Mouse (Mus musculus): ENCODE results near the gene Kif1bp.
"Not testable (repeated sequence)": the region's sequence is repeated elsewhere in the genome, so short reads cannot be mapped to it uniquely, and the experiment has no call there.

Gene Kif1bp

GRCm38 (mm10) chr10:62509032-62509656, 69.1 kb downstream of the Kif1bp start:
- DNase-seq (ENCODE audit: low read depth), result peak; percentile 35

- peak; percentile 49 for DNase-seq (ENCODE audit: low read depth)
These were observed 69.8 kb downstream of the Kif1bp start for GRCm38 (mm10) chr10:62508459-62508858.

- peak; percentile 92 for DNase-seq (ENCODE audit: low read depth)
These were observed 70.5 kb downstream of the Kif1bp start for GRCm38 (mm10) chr10:62507591-62508308.

- DNase-seq (ENCODE audit: low read depth), result peak; percentile 69
These were observed 71.2 kb downstream of the Kif1bp start for GRCm38 (mm10) chr10:62507071-62507470.

GRCm38 (mm10) chr10:62506019-62506556, 72.2 kb downstream of the Kif1bp start:
- peak; percentile 91 for DNase-seq (ENCODE audit: low read depth)

- DNase-seq (ENCODE audit: low read depth), result peak; percentile 68
These were observed 72.9 kb downstream of the Kif1bp start for GRCm38 (mm10) chr10:62505224-62505983.

- peak; percentile 42 for DNase-seq (ENCODE audit: low read depth)
These were observed 74.2 kb downstream of the Kif1bp start for GRCm38 (mm10) chr10:62503836-62504628.

- peak; percentile 63 for DNase-seq (ENCODE audit: low read depth)
These were observed 74.9 kb downstream of the Kif1bp start for GRCm38 (mm10) chr10:62503353-62503752.

- peak; percentile 27 for DNase-seq (ENCODE audit: low read depth)
These were observed 76.3 kb downstream of the Kif1bp start for GRCm38 (mm10) chr10:62501951-62502350.

- DNase-seq (ENCODE audit: low read depth), result peak; percentile 61
These were observed 77.2 kb downstream of the Kif1bp start for GRCm38 (mm10) chr10:62500916-62501615.

- peak; percentile 93 for DNase-seq (ENCODE audit: low read depth)
These were observed 78.0 kb downstream of the Kif1bp start for GRCm38 (mm10) chr10:62500088-62500915.

- not testable (repeated sequence) for DNase-seq (ENCODE audit: low read depth)
These were observed 86.6 kb downstream of the Kif1bp start for GRCm38 (mm10) chr10:62491681-62492080.
